Mouse (Mus musculus): Measurements from ENCODE around the gene Stat5b.
"Not testable (repeated sequence)": the region's sequence is repeated elsewhere in the genome, so short reads cannot be mapped to it uniquely, and the experiment has no call there.

DNA sequence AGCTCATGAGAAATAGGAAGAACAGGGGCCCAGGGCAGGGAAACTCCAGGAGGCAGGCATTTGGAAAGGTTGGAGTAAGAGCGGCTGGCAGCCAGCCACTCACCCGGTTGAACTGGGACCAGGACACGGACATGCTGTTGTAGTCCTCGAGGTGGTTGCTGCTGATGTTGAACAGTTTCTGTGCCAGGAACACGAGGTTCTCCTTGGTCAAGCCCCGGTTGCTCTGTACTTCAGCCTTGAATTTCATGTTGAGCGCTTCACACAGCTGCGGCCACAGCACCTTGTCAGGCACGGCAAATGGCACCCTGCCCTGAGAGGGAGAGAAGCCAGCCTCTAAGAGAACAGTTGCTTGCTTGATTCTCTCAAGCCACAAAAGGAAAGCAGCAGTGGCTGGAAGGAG is 59.9 kb downstream of the Stat5b start:
- not testable (repeated sequence) for TF ChIP-seq CTCF, EP300 (IDR thresholded peaks at IDR 0.05; ENCODE audit: low read depth)
